Mouse (Mus musculus) left cerebral cortex, postnatal 14 days (tissue): ENCODE results near the gene Tas2r144. TPM values are rescaled to one million over a fixed set of nuclear protein-coding genes. Genes with fewer than 3 reads are reported as not detected.
A peak's percentile ranks its signal among the peaks of the same experiment; 100 is the strongest.

Source experiments
- DNase-seq, 2 experiments: peaks; one replicate each; pipeline ENCODE4 v3.0.0; 2021 to 2022; ENCODE audit warnings: low spot score in 2 of 2, mixed read lengths in 1 of 2
- intact Hi-C: fragments of 180-260 bp; cut with DNase I; formaldehyde crosslinking; loops from one replicate; pipeline ENCODE4 v1.15.1; 2025
- long read RNA-seq, 2 experiments: library from polyadenylated mRNA; stranded (forward); transcript quantifications; one replicate each; pipeline ENCODE4 v2.0.0; 2021
- total RNA-seq, 2 experiments: library from RNA; stranded (reverse); gene quantifications; 2 replicates each; pipeline ENCODE4 v1.2.3; 2021

Gene Tas2r144
- not detected for total RNA-seq
- long read RNA-seq, experiment 1: 0 reads
- long read RNA-seq, experiment 2: 0 reads

GRCm38 (mm10) chr6:42215028-42215427 is at the start of gene Tas2r144:
Tas2r144 (plus strand) TSS chr6:42215328.
- DNase-seq: no peak
- intact Hi-C loops: no loop called here

- DNase-seq: peak; percentile 43 to 49
- intact Hi-C loops: loop anchor here (2.0 kb wide), 1 partner anchor 408 kb away; the partner anchor contains the start of gene Olfr459
These were observed 32.7 kb upstream of the Tas2r144 start for GRCm38 (mm10) chr6:42182462-42182861.

- DNase-seq: no peak
- intact Hi-C loops: no loop called here
These were observed 28.9 kb upstream of the Tas2r144 start for GRCm38 (mm10) chr6:42186230-42186629.

GRCm38 (mm10) chr6:42197710-42198109 is 17.4 kb upstream of the Tas2r144 start:
- intact Hi-C loops: loop anchor here (2.0 to 5.0 kb wide), 2 partner anchors 437 to 590 kb away; partner anchors contain the start of gene Ephb6
- peak; percentile 62 to 87 for DNase-seq

GRCm38 (mm10) chr6:42199498-42199897 is 15.6 kb upstream of the Tas2r144 start:
- intact Hi-C loops: loop anchor here (5.0 kb wide), 1 partner anchor 592 kb away; the partner anchor contains the start of gene Ephb6
- peak in 1 of 2 experiments; percentile 33 for DNase-seq

- intact Hi-C loops: no loop called here
- no peak for DNase-seq
These were observed 7.2 kb downstream of the Tas2r144 start for GRCm38 (mm10) chr6:42222286-42222685.

GRCm38 (mm10) chr6:42225046-42225445 is 9.9 kb downstream of the Tas2r144 start:
- intact Hi-C loops: no loop called here
- no peak for DNase-seq

- peak; percentile 54 to 83 for DNase-seq
- intact Hi-C loops: loop anchor here (2.0 kb wide), 2 partner anchors 37 to 355 kb away; partner anchors contain the start of gene Casp2
These were observed 12.3 kb downstream of the Tas2r144 start for GRCm38 (mm10) chr6:42227240-42228101.

- intact Hi-C loops: no loop called here
These were observed 14.5 kb downstream of the Tas2r144 start for GRCm38 (mm10) chr6:42229610-42230009.

GRCm38 (mm10) chr6:42231191-42231590 is 16.1 kb downstream of the Tas2r144 start:
- DNase-seq: peak; percentile 30 to 73
- intact Hi-C loops: no loop called here

More at GRCm38 (mm10) chr6:42229610-42230009, 14.5 kb downstream of the Tas2r144 start:
- DNase-seq: no peak

GRCm38 (mm10) chr6:42237276-42237805 is 22.2 kb downstream of the Tas2r144 start:
- intact Hi-C loops: no loop called here
- DNase-seq: peak; percentile 31 to 51

- DNase-seq: no peak
- intact Hi-C loops: no loop called here
These were observed 26.4 kb downstream of the Tas2r144 start for GRCm38 (mm10) chr6:42241311-42242045.

GRCm38 (mm10) chr6:42245711-42246353 is 30.7 kb downstream of the Tas2r144 start, which contains the start of gene Gstk1:
Gstk1 (plus strand) TSS chr6:42245935.
- intact Hi-C loops: no loop called here
- DNase-seq: peak; percentile 61 to 62

GRCm38 (mm10) chr6:42247173-42247572 is 32.0 kb downstream of the Tas2r144 start:
- no peak for DNase-seq
- intact Hi-C loops: no loop called here

- no peak for DNase-seq
- intact Hi-C loops: no loop called here
These were observed 32.9 kb downstream of the Tas2r144 start for GRCm38 (mm10) chr6:42247981-42248380.

GRCm38 (mm10) chr6:42251791-42252190 is 36.7 kb downstream of the Tas2r144 start:
- no peak for DNase-seq
- intact Hi-C loops: no loop called here

- no peak for DNase-seq
- intact Hi-C loops: no loop called here
These were observed 38.0 kb downstream of the Tas2r144 start for GRCm38 (mm10) chr6:42253103-42253502.

- intact Hi-C loops: no loop called here
- DNase-seq: peak; percentile 37 to 59
These were observed 42.3 kb downstream of the Tas2r144 start for GRCm38 (mm10) chr6:42257303-42257863.

GRCm38 (mm10) chr6:42260430-42260829 is 45.3 kb downstream of the Tas2r144 start:
- DNase-seq: no peak
- intact Hi-C loops: loop anchor here (5.0 kb wide), 1 partner anchor 653 kb away; the partner anchor contains the start of gene Ephb6
